Mouse (Mus musculus) retina, postnatal 7 days (tissue): ENCODE measurements around the gene Myt1.
"Not testable (repeated sequence)": the region's sequence is repeated elsewhere in the genome, so short reads cannot be mapped to it uniquely, and the experiment has no call there.

Experiments
- DNase-seq: peaks from one replicate; pipeline ENCODE4 v3.0.0-alpha.2; 2012; ENCODE audit warnings: low read depth, low spot score

The Myt1 gene

DNA sequence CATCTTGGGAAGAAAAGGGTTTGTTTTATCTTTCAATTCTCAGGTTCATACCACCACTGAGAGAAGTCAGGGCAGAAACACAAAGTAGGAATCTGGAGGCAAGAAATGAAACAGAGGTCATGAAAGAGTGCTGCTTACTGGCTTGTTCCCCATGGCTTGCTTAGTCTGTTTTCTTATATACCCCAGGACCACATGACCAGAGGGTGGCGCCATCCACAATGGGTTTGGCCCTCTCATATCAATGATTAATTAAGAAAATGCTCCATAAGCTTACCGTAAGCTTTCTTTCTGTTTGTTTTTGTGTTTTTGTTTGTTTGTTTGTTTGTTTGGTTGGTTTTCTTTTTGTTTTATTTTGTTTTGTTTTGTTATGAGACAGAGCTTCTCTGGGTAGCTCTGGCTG, 14.6 kb downstream of the Myt1 start:
- no peak for DNase-seq

DNA sequence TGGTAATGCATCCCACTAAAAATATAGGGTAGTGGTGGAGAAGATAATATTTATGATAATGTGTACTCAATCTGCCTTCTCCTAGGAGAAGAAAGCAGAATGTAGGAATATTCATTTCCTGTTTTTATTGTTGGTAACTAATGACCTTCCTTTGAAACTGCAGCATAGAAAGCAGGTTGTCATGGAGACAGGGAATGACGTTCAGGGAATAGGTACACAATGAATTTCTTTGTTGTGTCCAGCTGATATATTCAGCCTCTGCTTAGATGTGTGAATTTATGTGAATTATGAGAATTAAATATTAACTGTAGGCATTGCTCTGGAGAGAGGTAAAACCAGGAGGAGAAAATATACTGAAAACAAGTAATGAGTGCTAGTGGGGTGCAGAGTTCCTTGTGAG, 18.3 kb downstream of the Myt1 start:
- no peak for DNase-seq

DNA sequence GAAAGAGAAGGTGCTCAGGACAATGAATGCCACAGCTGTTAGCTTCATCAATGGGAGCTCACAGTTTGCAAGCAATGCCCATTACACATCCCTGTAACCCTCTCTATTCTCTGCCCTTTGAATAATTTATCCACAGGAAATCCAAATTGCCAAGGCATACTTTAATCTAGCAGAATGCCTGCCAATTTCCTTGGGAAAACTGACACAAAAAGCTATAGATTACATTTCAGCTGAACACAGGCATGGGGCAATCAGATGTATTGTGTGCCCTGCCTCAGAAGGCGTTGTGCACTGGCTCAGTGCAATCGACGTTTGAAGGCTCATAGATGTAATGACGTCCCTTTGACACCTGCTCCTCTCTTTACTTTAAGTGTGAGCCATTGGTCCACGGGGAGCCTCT, 24.7 kb downstream of the Myt1 start:
- DNase-seq, result no peak

DNA sequence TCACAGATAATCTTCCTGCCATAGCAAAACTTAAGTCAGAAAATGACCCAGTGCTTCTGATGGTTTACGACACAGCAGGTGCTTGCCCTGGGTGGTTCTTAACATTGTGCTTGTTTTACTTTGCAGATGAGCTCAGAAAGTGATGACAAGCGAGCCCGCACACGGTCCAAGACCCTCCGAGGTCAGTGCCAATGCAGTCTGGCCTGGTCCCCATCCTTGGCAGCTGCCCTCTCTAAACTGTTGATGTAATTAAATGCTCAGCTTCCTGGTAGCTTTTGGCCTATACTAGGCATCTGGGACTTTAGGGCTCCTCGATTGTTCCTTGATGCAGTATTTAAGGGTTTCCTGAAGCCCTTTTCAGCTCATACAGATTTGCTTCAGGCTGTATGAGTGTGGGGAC, 26.3 kb downstream of the Myt1 start:
- DNase-seq, result no peak

DNA sequence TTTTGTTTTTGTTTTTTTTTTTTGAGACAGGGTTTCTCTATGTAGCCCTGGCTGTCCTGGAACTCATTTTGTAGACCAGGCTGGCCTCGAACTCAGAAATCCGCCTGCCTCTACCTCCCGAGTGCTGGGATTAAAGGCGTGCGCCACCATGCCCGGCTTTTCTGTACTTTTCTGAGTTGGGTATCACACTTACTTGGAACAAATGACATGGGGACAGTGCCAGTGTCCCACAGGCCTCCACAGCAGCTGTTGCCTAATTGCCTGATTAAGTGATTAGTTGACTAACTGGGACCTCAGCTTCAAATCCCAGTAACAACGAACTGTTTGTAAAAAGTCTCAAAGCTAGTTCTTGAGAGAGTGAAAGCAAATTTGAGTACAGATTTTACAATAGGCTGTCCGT, 30.1 kb downstream of the Myt1 start:
- not testable (repeated sequence) for DNase-seq

DNA sequence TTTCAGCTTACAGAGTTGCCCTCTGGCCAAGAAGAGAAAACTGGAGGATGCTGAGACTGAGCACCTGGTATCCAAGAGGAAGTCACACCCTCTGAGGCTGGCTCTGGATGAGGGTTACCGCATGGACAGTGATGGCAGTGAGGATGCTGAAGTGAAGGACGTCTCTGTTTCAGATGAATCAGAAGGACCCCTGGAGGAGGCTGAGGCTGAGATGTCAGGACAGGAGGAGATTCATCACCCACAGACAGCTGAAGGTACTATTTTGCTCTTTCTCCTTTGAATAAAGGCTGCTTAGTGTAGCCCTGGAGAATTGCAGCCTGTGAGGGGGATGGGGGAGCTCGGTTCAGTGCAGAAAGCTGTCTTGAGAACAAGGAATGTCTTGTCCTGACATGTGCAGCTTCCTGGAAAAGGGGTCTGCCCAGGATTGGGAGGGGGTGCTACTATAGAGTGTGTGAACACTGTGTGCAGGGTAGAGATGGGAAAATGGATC, 32.6 kb downstream of the Myt1 start:
- no peak for DNase-seq

DNA sequence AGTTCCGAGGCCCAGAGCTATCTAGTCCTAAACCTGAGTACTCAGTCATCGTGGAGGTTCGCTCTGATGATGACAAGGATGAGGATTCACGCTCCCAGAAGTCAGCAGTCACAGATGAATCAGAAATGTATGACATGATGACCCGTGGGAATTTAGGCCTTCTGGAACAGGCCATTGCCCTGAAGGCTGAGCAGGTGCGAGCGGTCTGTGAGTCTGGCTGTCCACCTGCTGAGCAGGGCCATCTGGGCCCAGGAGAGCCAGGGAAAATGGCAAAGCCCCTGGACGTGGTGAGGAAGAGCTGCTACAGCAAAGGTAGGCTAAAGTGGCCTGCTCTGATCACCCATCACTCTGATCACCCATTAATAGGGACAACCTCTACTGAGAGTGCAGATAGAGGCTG, 34.5 kb downstream of the Myt1 start:
- no peak for DNase-seq

DNA sequence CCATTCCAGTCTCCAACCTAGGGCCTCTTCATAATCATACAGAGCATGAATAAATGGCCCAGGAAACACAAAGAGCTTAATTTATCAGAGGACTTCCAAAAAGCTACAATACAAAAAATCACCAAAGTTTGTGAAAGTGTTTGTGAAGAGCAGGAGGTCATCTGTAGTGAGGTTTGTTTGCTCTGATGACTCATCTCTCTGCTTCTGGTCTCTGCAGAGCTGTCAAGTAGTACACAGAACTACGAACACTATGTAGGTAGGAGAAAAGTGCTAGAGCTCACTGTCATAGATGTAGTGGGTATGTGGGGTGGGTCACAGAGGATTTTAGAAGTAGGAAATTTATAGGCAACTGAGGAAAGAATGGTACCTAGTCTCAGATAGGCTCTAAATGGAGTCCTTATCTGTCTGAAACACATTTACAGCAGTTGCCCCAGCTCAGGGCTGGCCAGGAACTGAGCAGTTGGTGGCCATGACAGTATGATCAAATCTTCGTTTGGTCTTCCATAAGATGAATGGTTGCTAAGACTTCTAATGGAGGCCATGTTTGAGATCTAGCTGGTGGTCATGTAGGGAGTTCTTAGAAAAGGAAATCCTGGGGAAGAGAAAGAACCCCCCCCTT, 66.0 kb downstream of the Myt1 start:
- DNase-seq, result no peak

DNA sequence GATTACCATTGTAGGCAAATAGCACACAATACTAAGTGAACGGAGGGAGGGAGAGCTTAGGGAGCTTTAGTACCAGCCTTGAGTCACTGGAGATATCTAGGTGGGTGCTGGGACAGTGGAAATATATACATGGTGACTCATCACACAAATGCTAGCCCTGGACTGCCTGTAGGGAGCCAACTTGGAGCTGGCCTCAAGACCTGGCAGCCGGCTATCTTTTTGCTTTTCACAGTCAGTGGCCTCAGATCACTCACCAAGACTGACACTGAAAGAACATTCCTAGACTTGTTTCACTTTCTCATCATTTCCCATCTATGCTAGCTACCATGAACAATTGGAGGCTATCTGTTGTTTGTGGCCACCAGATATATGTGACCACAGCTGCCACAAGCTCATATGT, 69.6 kb downstream of the Myt1 start:
- no peak for DNase-seq

DNA sequence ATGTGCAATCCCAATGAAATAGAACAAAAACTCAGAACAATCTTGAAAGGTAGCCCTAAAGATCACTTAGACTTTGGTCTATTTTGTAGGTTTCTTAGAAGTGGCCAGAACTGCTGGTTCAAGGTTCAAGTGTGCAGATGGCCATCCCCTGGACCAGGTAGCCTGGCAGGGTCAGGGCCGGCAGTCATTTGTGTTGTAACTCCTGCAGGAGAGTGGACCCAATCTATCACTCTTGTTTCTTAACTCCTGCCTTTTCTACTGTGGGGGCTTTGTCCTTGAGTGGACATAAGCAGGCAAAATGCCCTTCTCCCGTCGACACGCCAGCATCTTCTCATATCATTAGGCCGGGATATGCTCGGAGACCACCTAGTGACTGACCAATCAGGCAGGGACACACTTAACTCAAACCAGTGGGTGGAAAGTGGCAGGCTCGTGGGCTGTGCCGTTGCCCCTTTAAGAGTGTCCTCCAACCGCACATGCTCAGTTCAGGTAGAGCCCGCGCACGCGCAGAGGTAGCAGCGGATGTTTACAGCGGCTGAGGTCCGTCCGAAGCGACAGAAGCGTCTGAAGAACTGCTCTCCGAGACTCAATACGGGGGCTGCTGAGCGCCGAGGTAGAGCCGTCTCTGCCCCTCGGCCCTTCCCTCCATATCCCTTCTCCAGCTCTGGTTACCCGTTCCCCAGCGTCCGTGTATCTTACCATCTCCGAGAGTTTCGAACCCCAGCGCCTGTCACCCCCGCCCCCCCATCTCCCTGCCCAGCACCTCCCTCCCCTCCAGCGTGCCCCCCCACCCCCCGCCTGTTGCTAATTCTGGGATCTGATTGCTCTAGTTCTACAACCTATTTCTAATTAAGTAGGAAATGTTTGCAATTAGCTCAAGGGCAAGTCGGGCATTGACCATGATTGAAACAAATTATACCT, 74.5 kb downstream of the Myt1 start, which contains the start of gene Pcmtd2:
TSS of gene Pcmtd2 (plus strand) at position 483 of the 921 bp plus-strand sequence.
- DNase-seq, result peak; percentile 92

DNA sequence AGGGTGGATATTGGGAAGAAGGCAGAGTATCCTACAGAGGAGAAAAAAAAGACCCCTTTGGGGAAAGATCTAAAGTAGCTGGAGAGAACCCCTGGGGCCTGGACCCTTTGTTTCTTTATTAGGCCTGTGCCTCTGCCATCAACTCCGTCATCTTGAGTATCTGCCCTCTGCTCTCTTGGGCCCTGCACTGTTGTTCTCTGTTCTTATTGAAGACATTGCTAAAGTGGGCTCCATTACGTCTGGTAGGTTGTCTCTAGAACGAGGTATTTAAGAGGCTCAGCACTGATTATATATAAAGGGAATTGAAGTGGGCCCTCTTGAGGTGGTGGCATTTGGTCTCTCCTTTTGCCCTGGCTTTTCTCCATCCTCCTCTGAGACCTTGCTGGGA, 75.2 kb downstream of the Myt1 start:
- no peak for DNase-seq

DNA sequence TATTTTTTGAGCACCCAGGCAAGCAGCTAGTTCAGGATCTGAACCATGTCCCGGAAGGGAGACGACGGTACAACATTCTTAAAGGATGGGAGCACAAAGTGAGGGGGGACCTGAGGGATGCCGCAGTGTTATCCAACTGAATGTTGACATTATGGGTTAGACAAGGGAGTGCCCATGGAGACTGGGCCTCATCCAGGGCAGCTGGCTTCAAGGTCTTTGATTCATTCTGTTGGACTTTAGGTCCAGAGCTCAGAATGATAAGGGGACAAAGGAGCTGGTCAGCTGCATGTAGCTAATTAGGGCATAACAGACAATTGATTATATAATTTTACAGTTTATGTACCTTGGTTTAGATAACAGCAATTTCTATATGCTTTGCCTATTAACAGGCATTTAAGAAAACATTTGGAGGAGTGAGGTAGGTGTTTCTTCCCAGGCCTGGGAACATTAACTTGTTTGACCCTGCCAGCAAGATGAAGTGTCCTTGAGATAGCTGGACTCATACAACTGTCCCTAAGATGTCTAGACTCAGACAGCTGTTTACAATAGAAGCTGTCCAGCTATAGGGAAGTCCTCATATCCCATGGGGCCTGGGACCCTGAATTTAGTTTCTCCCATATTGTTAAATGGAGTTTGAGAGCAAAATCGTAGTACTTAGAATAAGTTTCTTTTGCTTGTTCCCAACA, 82.7 kb downstream of the Myt1 start:
- no peak for DNase-seq

DNA sequence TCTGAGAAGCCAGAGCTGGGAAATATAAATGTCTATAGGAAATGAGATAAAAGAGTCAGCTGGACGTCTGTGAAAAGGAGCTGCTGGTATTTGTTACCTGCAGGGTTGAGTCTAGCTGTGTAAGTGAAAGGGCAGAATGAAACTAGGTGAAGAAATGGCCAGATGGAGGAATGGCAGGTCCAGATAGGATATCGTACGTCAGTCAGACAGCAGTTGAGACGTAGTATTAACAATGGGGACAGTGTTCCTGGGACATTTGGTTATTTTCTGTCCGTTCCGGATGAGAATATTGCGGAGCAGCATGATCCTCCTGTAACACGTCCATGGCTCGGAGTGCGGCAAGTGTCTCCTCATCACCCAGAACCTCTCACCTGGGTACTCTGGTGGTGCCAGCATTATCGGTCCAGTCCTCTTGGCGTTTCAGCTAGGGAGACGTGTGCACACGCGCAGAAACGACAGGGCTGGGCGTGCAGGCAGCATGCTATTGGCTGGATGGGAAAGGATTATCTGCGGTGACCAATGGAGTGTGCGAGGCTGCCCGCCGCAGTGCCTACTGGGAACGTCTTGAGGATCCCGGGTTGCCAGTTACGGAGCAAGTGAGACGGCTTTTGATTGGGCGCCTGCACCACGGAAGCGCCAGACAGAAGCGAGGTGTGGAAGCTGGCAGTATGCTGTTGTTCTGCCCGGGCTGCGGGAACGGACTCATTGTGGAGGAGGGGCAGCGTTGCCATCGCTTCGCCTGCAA, 100.8 kb downstream of the Myt1 start, which contains the start of gene Polr3k:
TSS of gene Polr3k (plus strand) at position 547 of the 745 bp plus-strand sequence.
- peak; percentile 91 for DNase-seq

DNA sequence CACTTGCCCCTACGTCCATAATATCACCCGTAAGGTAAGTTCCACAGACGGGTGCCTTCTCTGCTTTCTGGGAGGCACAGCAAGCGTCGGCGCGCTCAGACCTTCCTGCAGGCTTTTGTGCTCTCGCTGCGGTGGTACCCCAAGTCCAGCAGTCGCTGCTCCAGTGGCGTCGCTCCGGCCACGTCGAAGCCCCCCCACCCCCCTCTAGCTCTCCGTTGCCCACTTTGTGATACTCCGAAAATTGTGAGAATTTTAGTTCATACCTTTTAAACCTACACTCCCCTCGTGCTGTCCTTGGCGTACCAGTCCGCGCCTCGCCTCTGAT, 101.4 kb downstream of the Myt1 start:
- DNase-seq, result no peak

DNA sequence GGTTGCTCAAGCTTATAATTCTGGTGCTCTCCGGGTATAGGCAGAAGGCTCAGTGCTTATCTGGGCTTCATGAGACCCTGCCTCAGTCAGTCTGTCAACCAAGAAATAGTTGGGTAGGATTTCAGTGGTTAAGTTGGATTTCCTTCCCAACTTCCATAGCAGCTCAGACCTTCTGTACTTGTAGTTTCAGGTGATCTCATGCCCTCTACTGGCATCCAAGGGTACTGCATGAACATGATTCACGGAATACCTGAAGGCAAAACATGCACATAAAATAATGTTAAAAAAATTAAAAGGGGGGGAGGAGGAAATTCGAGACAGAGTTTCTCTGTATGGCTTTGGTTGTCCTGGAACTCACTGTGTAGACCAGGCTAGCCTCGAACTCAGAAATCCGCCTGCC, 103.8 kb downstream of the Myt1 start:
- peak; percentile 49 for DNase-seq

DNA sequence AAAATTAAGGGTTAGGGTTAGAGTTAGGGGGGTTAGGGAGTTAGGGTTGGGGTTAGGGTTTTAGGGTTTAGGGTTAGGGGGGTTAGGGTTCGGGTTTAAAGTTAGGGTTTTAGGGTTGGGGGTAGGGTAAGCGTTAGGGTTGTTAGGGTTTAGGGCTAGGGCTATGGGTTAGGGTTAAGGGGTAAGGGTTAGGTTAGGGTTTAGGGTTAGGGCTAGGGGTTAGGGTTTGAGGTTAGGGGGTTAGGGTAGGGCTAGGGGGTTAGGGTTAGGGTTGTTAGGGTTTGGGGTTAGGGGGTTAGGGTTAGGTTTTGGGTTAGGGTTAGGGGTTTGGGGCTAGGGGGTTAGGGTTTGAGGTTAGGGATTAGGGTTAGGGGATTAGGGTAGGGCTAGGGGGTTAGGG, 107.9 kb downstream of the Myt1 start:
- DNase-seq, result no peak
